Mouse (Mus musculus): ENCODE data around the gene Wdtc1. TPM values are rescaled to one million over a fixed set of nuclear protein-coding genes. Genes with fewer than 3 reads are reported as not detected.

The Wdtc1 gene
- polyA plus RNA-seq, 1 experiment from 2014 or later = 24.9 TPM

GRCm38 (mm10) chr4:133251214-133251613 is 102.1 kb downstream of the Wdtc1 start:
- WGBS (ENCODE audit: missing documents) = 40% methylated on average over 29 of the region's 31 CpGs

DNA sequence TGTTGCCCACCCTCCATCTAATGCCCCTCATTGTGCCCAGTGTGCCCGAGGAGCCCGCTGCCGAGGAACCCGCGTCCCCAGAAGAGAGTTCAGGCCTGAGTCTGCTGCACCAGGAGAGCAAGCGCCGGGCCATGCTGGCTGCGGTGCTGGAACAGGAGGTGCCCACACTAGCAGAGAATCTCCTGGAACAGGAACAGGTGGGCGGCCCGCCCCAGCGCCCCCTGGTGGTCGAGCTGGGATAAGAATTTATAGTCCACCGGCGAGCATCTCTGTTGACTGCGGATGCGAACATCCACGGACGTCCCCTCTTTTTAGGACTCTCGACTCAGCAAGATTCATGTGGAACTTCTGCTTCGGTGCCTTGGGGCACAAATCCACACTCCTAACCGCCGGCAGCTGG is 102.7 kb downstream of the Wdtc1 start:
- H3K79me2 ChIP-seq (ENCODE audit: inconsistent target) = no peaks in the 10 kb centered on the region
- H3K4me3 ChIP-seq (ENCODE audit: inconsistent target) = no peak overlapping the region
- WGBS (ENCODE audit: missing documents) = 10% methylated on average over 22 of the region's 22 CpGs

More at GRCm38 (mm10) chr4:133251214-133251613, 102.1 kb downstream of the Wdtc1 start:
- Histone ChIP-seq H3K79me2 (ENCODE audit: inconsistent target) (no peaks in the 10 kb centered on the region), H3K36me3 (ENCODE audit: inconsistent target) (no peaks in the 10 kb centered on the region), H3K4me3 (ENCODE audit: inconsistent target) (no peak overlapping the region), H3K27ac (no peak overlapping the region)

DNA sequence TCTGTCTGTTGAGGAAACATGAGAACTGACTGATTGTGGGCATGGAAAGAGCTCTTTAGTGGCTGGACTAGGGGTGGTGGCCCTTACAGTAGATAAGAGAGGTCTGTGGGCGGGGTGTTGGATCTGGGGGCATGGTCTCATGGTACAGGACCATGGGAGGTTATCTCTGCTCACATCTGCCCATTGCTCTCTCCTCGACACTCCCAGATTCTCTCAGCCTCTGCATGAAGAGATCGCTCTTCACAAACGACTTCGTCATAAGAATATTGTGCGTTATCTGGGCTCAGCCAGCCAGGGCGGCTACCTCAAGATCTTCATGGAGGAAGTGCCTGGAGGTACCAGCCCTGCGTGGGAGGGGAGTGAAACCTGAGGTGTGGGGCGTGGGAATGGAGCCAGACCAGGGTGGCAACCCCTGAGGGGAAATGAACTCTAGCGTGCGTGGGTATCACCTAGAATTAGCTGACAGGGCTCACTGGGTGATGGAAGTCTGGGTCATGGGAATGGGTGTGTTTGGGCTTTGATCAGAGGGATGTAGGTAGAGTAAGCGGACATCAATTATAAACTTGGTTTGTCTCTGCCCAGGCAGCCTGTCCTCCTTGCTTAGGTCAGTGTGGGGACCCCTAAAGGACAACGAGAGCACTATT is 105.4 kb downstream of the Wdtc1 start:
- Histone ChIP-seq H3K4me3 (ENCODE audit: inconsistent target) (no peak overlapping the region), H3K36me3 (ENCODE audit: inconsistent target) (no peaks in the 10 kb centered on the region), H3K27ac (no peak overlapping the region), H3K79me2 (ENCODE audit: inconsistent target) (no peaks in the 10 kb centered on the region)
- WGBS (ENCODE audit: missing documents) = 69% methylated on average over 13 of the region's 13 CpGs

More for the DNA sequence above, 102.7 kb downstream of the Wdtc1 start:
- Histone ChIP-seq H3K36me3 (ENCODE audit: inconsistent target) (no peaks in the 10 kb centered on the region), H3K27ac (no peak overlapping the region)

DNA sequence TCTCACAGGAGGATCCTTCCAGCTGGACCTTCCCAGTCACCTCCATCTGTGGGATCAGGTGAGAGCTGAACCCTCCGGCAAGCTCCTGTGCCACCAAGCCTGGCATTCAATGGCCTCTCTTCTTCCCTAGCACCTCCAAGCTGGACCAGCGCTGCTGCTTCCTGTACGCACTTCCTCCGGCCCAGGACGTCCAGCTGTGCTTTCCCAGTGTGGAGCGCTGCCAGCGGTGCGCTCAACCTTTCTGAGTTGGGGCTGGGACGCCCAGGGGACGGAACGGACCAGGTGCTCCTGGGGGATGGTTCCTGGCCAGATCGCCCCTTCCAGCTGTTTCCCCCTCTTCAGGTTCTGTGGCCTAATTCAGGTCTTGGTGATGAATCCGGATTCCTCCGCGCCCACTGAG is 106.2 kb downstream of the Wdtc1 start:
- no peaks in the 10 kb centered on the region for H3K36me3 ChIP-seq (ENCODE audit: inconsistent target)
- WGBS (ENCODE audit: missing documents) = 80% methylated on average over 15 of the region's 15 CpGs
- H3K79me2 ChIP-seq (ENCODE audit: inconsistent target) = no peaks in the 10 kb centered on the region
- H3K27ac ChIP-seq = no peak overlapping the region
- H3K4me3 ChIP-seq (ENCODE audit: inconsistent target) = no peak overlapping the region

DNA sequence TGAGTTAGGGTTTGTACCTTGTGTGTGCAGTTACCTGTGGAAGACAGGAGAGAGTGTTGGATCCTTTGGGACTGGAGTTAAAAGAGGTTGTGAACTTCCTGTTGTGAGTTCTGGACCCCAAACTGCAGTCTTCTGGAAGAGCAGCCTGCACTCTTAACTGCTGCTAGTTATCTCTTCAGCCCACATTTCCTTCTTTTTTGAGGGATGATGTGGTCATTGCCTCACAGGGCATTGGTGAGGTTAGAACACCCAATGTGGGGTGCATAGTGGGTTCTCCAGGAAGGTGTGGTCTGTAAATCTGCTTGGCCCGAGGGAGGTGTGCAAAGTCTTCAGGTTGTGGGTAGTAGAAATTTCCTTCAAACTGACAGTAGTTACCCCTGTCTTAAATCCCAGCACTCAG is 109.0 kb downstream of the Wdtc1 start:
- no peaks in the 10 kb centered on the region for H3K79me2 ChIP-seq (ENCODE audit: inconsistent target)
- no peaks in the 10 kb centered on the region for H3K36me3 ChIP-seq (ENCODE audit: inconsistent target)
- H3K27ac ChIP-seq = no peak overlapping the region
- 42% methylated on average over 1 of the region's 1 CpGs for WGBS (ENCODE audit: missing documents)
- no peak overlapping the region for H3K4me3 ChIP-seq (ENCODE audit: inconsistent target)

DNA sequence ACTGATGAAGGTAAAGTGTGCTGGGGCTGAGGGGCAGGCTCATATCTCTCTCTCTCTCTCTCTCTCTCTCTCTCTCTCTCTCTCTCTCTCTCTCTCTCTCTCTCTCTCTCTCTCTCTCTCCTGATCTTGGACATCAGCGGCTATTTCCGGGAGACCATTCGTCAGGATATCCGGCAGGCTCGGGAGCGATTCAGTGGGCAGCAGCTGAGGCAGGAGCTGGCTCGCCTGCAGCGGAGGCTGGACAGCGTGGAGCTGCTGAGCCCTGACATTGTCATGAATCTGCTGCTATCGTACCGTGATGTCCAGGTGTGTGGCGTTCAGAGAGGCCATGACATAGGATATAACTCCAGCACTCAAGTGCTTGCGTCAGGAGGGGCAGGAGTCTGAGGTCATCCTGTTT is 109.7 kb downstream of the Wdtc1 start:
- H3K4me3 ChIP-seq (ENCODE audit: inconsistent target) = no peak overlapping the region
- WGBS (ENCODE audit: missing documents) = 93% methylated on average over 12 of the region's 13 CpGs
- no peaks in the 10 kb centered on the region for H3K79me2 ChIP-seq (ENCODE audit: inconsistent target)
- H3K36me3 ChIP-seq (ENCODE audit: inconsistent target) = no peaks in the 10 kb centered on the region
- H3K27ac ChIP-seq = no peak overlapping the region

DNA sequence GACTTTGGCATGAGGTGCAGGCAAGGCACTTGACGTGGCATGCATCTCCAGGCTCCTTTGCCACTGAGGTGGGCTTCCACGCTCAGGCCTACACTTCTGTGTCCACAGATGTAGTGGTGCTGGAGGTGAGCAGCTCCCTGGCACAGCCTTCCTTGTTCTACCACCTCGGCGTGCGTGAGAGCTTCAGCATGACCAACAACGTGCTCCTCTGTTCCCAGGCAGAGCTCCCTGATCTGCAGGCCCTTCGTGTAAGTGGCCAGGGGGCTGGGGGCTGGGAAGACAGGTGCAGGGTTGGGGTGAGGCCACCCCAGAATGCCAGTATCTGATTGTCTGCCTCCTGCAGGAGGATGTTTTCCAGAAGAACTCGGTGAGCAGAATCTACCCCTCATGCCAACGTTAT is 110.6 kb downstream of the Wdtc1 start:
- no peaks in the 10 kb centered on the region for H3K79me2 ChIP-seq (ENCODE audit: inconsistent target)
- H3K27ac ChIP-seq = no peak overlapping the region
- WGBS (ENCODE audit: missing documents) = 95% methylated on average over 9 of the region's 9 CpGs
- H3K36me3 ChIP-seq (ENCODE audit: inconsistent target) = no peaks in the 10 kb centered on the region
- no peak overlapping the region for H3K4me3 ChIP-seq (ENCODE audit: inconsistent target)

Other genes with a start within 250 kb of the Wdtc1 start
- gene Wasf2, start 223.0 kb downstream of the Wdtc1 start, polyA plus RNA-seq (2018) = 68.1 to 117 TPM (median 91.5 TPM) in 3 replicates
- gene Cd164l2, start 141.3 kb downstream of the Wdtc1 start, polyA plus RNA-seq (2018) = not detected in 3 replicates
- not detected in 3 replicates for gene Gpr3, start 140.9 kb downstream of the Wdtc1 start, polyA plus RNA-seq (2018)
- gene Map3k6, start 112.7 kb downstream of the Wdtc1 start, polyA plus RNA-seq (2018) = 0.98 to 3.1 TPM (median 1.5 TPM) in 3 replicates
- not detected in 3 replicates for gene Sytl1, start 90.4 kb downstream of the Wdtc1 start, polyA plus RNA-seq (2018)
- 20.5 to 42.6 TPM (median 42.2 TPM) in 3 replicates for gene Tmem222, start 75.7 kb downstream of the Wdtc1 start, polyA plus RNA-seq (2018)
- gene Slc9a1, start 16.2 kb upstream of the Wdtc1 start, polyA plus RNA-seq (2018) = 18.3 to 27.4 TPM (median 23.8 TPM) in 3 replicates
- gene Tent5b, start 126.7 kb upstream of the Wdtc1 start, polyA plus RNA-seq (2018) = not detected in 3 replicates
- gene Trnp1, start 145.1 kb upstream of the Wdtc1 start, polyA plus RNA-seq (2018) = 0.37 to 0.80 TPM (median 0.68 TPM) in 3 replicates
- gene Kdf1, start 165.5 kb upstream of the Wdtc1 start, polyA plus RNA-seq (2018) = not detected in 3 replicates
- gene Nudc, start 192.5 kb upstream of the Wdtc1 start, polyA plus RNA-seq (2018) = 75.7 to 166 TPM (median 133 TPM) in 3 replicates
- gene Nr0b2, start 199.9 kb upstream of the Wdtc1 start, polyA plus RNA-seq (2018) = 0.21 to 0.88 TPM in 2 of 3 replicates, not detected in the other
- gene Gpatch3, start 221.3 kb upstream of the Wdtc1 start, polyA plus RNA-seq (2018) = 13.9 to 16.6 TPM (median 14.8 TPM) in 3 replicates
- 5.4 to 14.2 TPM (median 12.1 TPM) in 3 replicates for gene Gpn2, start 230.9 kb upstream of the Wdtc1 start, polyA plus RNA-seq (2018)
- 2.4 to 3.6 TPM (median 3.0 TPM) in 3 replicates for gene Sfn, start 248.7 kb upstream of the Wdtc1 start, polyA plus RNA-seq (2018)

All from macrophage (primary cell).